Mouse (Mus musculus) granulocyte monocyte progenitor cell, adult 5-6 weeks (primary cell): ENCODE measurements around the gene Kdsr. TPM values are rescaled to one million over a fixed set of nuclear protein-coding genes. Genes with fewer than 3 reads are reported as not detected.
A peak's percentile ranks its signal among the peaks of the same experiment; 100 is the strongest.

Experiments
- ATAC-seq: replicated peaks from 2 replicates; pipeline ENCODE4 v1.8.0; 2016; ENCODE audit warnings: mild to moderate bottlenecking, moderate TSS enrichment, inconsistent platforms; ENCODE audit not compliant: poor library complexity, severe bottlenecking
- total RNA-seq, 2 experiments: library from RNA; stranded (forward) in 1 of 2; stranded (reverse) in 1 of 2; fragments of 200-712, 200-1000 nt in 1 of 2; fragments of >200 nt in 1 of 2; fragmentation: Nextera tagmentation in 1 of 2; gene quantifications; 2 replicates each; pipeline ENCODE4 v1.2.3; 2014 to 2017

Kdsr gene
- total RNA-seq, 2 experiments from 2014 or later, result 11.3 to 30.0 TPM

DNA sequence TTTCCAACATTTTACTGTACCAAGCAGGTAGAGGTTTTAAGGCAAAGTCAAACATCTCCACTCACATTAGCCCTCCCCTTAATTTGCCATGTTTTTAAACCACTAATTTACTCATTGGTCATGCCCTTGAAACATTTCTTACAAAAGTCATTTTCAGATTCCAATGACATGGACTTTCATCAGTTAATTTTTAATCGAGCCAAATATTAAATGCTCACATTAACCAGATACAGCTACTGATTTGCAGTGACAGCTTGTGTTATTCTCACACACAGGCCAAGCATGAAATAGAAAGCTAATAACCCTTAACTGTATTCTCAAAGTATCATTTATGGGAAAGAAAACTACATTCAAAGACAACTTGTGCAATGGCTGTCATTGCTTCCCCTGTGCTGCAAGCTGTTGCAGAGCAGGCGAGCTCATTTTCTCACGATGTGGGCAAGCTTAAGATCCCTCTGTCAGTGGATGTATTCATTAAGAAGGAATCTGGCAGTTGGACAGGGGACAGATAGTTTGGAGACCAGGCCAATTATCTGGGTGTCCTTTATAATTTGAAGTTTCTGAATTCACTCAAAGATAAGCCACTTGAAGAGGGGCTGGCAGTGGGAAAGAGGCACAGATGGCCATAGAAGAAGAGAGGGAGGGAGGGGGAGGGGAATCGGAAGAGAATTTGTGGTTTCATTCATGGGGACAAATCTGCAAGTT, 56.9 kb downstream of the Kdsr start:
- ATAC-seq, result peak; percentile 69

- peak; percentile 25; the same call in 1 of the 2 replicates for ATAC-seq
Measured at GRCm38 (mm10) chr1:106700520-106701114, 58.9 kb downstream of the Kdsr start.

GRCm38 (mm10) chr1:106696472-106696871, 63.1 kb downstream of the Kdsr start:
- ATAC-seq, result no peak

DNA sequence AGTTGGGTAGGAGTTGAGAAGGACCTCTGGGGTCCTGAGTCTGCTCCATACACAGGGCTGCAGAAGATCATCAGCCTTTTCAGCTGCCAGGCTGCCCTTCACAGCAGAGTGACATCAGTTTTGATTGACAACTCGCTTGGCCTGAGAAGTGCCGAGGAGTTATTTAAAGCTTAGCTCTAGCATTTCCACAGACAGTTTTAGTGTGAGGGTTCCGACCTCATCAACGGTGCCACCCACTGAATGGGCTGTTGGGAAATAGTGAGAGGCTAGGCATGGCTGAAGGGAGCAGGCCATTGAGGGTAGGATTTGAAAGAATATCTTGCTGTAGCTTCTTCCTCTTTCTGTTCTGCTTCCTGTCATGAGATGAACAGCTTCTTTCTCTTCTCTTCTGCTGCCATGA, 63.9 kb downstream of the Kdsr start:
- peak; percentile 97 for ATAC-seq

- ATAC-seq, result no peak
Measured at GRCm38 (mm10) chr1:106694316-106694715, 65.2 kb downstream of the Kdsr start.

- no peak for ATAC-seq
Measured at GRCm38 (mm10) chr1:106692599-106692998, 66.9 kb downstream of the Kdsr start.

- ATAC-seq, result no peak
Measured at GRCm38 (mm10) chr1:106690887-106691286, 68.6 kb downstream of the Kdsr start.

DNA sequence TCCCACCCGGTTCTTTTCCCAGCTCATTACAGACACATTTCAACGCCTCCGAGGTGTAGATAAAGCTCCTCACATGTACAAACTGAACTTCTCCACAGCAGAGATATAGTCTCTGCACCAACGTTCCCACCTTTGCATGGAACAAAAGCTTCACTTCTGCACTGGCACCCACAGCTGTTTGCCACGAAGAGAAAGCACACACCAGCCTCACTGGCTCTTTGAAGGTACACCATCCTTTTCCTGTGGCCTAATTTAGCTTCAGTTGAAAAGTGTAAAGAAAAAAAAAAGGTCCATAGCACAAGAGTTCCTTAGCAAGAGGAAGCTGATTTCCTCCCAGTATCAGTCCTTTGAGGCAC, 71.4 kb downstream of the Kdsr start:
- ATAC-seq, result peak; percentile 48

- no peak for ATAC-seq
Measured at GRCm38 (mm10) chr1:106687435-106688160, 71.9 kb downstream of the Kdsr start.

DNA sequence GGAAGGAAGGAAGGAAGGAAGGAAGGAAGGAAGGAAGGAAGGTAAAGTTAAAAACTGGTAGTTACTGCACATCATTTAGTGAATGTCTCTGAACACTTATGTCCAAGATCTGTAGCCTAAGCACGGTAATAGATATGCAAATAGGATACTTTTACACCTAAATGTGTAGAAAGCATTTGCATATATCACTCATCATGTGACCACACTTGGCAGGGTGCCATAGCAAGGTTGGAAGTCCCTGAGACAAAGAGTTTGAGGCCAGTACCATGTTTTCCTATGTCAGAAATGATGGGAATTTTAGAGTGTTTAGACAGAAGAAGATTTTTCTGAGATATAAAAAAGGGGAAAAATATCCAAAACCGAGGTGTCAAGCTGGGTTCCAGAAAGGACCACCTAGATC, 73.8 kb downstream of the Kdsr start:
- no peak for ATAC-seq

DNA sequence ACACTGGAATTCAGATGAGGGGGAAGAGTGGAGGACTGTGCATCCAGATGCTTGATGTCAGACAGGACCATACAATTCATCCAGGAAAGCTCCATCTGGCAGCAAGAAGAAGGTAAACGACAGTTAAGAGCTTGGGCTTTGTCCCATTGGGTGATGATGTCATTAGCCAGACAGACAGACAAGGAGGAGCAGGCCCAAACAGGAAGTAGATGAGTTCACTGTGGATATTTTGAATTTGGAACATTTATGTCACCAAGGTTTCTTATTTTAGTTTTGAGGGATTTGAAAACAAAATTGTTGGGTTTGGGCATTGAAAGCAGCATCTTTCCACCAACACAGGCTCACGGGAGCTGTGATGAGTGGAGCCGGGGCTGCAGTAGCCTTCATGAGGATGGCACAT, 75.0 kb downstream of the Kdsr start:
- ATAC-seq, result no peak

- no peak for ATAC-seq
Measured at GRCm38 (mm10) chr1:106682829-106683228, 76.7 kb downstream of the Kdsr start.

DNA sequence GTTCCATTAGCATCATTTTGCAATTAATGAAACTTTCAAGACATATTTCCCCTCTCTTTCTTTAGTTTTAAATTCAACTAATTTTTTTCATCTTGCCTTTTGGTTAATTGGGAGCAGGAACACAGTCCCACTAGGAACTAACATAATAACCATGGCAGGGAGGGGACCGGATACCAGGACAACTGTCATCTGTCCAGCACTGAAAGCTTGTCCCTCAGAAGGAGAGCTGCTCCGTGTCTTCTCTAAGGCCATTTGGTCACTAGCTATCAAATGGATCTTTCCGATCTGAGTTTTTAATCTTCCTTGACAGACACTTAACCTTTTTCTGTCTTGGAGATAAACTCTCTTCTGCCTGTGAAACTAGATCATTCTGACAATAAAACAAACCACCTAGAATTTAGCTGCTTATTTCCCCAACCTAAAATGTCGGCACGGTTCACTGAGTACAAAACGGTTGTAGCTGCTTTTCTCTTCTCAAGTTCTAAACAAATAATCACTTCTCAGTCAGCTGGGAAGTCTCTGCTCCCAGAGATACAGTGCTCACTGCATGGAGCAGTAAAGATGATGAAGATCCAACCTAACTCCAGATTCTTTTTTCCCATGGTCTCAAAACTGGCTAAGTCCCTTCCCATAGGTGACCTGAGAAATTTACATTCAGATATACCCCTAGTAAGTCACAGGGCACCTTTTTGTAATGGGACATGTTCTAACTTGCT, 79.6 kb downstream of the Kdsr start:
- ATAC-seq, result no peak

GRCm38 (mm10) chr1:106678060-106678478, 81.5 kb downstream of the Kdsr start:
- peak; percentile 99 for ATAC-seq

Other genes starting within 250 kb of the Kdsr start
- 44.5 and 49.6 TPM in 2 replicates for gene Bcl2, start 45.5 kb downstream of the Kdsr start, total RNA-seq (2014; fragmentation: Nextera tagmentation)
- 26.2 and 26.3 TPM in 2 replicates for gene Bcl2, start 45.5 kb downstream of the Kdsr start, total RNA-seq (2017)
- gene Vps4b, start 37.0 kb upstream of the Kdsr start, total RNA-seq (2014; fragmentation: Nextera tagmentation), result 79.2 and 94.1 TPM in 2 replicates
- gene Vps4b, start 37.0 kb upstream of the Kdsr start, total RNA-seq (2017), result 84.5 and 105 TPM in 2 replicates
- gene Serpinb5, start 101.4 kb upstream of the Kdsr start, total RNA-seq (2014; fragmentation: Nextera tagmentation), result not detected in 2 replicates
- gene Serpinb5, start 101.4 kb upstream of the Kdsr start, total RNA-seq (2017), result not detected in 2 replicates
- gene Serpinb12, start 174.7 kb upstream of the Kdsr start, total RNA-seq (2014; fragmentation: Nextera tagmentation), result not detected in 2 replicates
- gene Serpinb12, start 174.7 kb upstream of the Kdsr start, total RNA-seq (2017), result 0.21 TPM in 1 of 2 replicates, not detected in the other
- not detected in 2 replicates for gene Serpinb13, start 221.3 kb upstream of the Kdsr start, total RNA-seq (2014; fragmentation: Nextera tagmentation)
- not detected in 2 replicates for gene Serpinb13, start 221.3 kb upstream of the Kdsr start, total RNA-seq (2017)